Mouse (Mus musculus) gastrocnemius, postnatal 36 days (tissue): ENCODE data around the gene Marveld2. TPM values are rescaled to one million over a fixed set of nuclear protein-coding genes. Genes with fewer than 3 reads are reported as not detected.

Source experiments
- DNase-seq, 2 experiments: peaks; one replicate each; pipeline ENCODE4 v3.0.0; 2022
- intact Hi-C: fragments of 180-260 bp; cut with DNase I; formaldehyde crosslinking; loops from one replicate; pipeline ENCODE4 v1.15.1; 2025
- total RNA-seq, 2 experiments: library from RNA; stranded (reverse); gene quantifications; 2 replicates each; pipeline ENCODE4 v1.2.3; 2021

Gene Marveld2
- total RNA-seq, 2 experiments from 2014 or later, result 0.23 to 0.42 TPM

DNA sequence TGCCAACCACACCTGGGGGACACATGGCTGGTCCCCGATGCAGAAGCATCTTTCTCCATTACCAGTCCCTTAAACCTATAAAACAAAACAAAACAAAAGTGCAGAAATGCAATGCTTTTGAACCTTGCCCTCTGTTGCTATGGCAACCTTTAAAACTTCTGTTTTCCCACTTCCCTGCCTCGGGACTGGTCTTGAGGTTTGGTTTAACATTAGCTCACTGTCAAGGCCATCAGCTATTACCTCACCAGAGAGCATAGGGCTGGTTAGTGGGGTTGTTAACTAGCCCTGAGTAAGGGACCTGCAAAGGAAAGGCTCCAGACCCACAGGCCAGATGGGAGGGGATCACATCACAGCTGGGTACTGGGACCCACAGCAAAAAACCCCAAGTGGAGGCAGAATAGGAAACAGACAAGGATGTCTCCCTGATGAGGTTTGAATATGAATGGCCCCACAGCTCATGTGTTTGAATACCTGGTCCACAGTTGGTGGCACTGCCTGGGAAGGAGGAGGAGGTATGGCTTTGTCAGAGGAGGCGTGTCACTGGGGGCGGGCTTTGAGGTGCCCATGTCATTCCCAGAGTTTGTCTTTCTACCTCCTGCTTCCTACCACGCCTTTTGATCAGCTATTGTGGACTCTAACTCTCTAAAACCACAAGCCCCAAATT, 14.4 kb downstream of the Marveld2 start:
- intact Hi-C loops, result no loop called here

DNA sequence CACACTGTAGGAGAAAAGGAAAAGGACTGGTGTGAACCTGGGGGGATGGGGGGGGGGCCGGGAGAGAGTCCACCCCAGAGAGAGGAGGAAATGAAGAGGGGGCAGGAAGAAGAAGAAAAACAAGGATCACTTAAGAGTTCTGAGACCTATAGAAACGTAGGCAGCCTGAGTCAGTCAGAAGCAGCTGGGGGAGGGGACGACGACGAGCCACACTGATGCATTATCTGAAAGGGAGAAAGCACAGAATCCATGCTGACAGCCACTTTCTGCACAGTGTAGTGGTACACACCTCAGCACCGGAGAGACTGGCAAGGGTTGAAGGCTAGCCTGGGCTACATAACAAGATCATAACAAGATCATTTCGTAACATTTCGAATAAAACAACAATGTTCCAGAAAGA, 15.7 kb downstream of the Marveld2 start:
- intact Hi-C loops, result no loop called here
- no peak for DNase-seq

More for the DNA sequence above, 14.4 kb downstream of the Marveld2 start:
- no peak for DNase-seq

DNA sequence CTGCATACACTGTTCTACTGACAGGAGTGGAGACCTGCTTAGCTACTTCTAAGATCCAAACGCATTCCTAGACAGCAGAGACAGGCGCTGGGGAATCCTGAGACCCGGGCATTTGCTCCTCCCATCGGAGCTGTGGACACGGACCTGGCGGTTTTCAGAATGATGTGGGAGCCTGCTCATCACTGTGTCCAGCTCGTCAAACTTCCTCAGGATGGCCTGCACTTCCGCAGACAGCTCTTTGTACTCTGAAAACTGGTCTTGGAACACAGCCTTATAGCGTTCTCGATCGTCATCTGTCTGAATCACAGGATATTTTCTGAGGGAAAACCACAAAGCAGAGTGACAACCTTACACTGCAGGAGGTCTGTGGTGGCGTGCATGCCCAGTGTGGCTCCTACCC, 16.5 kb downstream of the Marveld2 start:
- intact Hi-C loops, result no loop called here
- no peak for DNase-seq

DNA sequence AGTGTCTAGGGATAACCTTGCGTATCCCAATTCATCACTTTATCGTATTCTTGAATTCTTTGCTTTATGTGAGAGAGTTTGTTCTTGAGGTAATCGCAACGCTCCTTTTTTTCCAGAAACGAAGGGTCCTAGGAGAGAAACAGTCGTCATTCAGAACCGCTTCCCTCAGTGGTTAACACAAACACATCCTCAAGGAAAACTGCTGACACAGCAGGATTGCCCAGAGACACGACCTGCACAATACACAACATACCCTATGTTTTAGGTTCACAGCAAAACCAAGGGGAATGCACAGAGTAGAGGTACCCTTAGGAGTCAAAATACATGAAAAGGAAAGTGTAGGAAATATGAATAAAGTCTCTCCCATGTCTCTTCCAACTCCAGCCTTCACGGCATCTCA, 19.5 kb downstream of the Marveld2 start:
- no peak for DNase-seq
- intact Hi-C loops, result no loop called here

DNA sequence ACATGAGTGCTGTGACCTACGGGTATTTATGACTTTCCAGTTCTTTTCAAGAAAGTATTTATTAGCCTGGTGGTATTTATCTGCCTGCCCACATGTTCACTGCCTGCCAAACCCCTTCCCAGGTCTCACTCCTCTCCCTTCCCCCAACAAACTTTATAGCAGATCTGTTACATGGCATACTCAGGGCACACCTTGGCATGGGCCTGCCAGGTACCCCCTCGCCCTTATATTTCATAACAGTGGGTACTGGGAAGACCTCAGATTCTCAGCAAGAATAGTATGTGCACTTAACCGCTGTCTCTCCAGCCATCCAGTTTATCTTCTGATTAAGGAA, 21.3 kb downstream of the Marveld2 start:
- intact Hi-C loops, result no loop called here
- DNase-seq, result no peak

DNA sequence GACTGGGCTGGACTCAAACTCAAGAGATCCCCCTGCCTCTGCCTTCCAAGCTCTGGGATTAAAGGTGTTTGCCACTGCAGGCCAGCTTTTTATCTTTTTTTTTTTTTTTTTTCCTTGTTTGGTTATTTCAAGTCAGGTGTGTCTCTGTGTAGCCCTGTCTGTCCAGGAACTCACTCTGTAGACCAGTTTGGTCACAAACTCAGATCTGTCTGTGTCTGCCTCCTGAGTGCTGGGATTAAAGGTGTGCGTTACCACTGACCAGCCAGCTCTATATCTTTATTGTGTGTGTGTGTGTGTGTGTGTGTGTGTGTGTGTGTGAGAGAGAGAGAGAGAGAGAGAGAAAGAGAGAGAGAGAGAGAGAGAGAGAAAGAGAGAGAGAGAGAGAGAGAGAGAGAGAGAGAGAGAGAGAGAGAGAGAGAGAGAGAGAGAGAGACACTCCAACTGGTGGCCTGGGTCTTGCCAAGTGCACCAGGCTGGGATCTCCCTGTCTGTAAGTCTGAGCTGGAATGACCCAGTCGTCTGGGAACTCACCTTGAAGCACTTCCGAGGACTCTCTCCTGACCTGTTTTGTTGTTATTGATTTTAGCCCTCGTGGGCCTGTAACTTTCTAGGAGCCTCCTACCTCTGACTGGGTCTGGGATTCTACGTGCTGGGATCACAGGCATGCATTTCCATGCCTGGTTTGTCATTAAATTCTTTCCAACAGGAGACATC, 21.8 kb downstream of the Marveld2 start:
- intact Hi-C loops, result no loop called here
- no peak for DNase-seq

DNA sequence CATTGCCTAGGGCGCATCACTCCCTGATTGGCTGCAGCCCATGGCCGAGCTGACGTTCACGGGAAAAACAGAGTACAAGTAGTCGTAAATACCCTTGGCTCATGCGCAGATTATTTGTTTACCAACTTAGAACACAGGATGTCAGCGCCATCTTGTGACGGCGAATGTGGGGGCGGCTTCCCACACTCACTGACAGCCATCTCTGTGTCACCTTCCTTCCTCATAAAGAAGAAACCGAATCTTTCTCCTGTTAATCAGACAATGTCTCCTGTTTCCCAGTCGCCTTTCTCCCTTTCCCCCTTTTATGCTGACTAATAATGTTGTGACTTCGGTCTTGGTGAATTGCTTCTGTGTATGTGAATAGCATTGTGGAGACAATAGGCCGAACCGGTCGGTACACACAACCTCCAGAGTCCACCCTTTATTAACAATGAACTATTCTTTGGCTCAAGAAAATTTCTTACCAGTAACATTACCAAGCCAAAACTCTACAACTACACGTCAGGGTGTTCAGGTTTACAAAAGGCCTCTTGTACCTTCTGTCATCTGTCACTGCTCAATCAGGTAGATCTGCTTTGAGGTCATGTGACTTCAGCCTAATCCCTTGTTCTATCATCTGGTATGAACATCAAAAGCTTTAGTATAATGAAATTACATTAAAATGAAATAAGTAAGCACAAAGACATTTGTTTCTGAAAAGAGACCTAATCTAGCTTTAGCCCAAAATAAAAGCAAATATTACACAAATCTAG, 22.6 kb downstream of the Marveld2 start:
- intact Hi-C loops, result no loop called here
- DNase-seq, result no peak

DNA sequence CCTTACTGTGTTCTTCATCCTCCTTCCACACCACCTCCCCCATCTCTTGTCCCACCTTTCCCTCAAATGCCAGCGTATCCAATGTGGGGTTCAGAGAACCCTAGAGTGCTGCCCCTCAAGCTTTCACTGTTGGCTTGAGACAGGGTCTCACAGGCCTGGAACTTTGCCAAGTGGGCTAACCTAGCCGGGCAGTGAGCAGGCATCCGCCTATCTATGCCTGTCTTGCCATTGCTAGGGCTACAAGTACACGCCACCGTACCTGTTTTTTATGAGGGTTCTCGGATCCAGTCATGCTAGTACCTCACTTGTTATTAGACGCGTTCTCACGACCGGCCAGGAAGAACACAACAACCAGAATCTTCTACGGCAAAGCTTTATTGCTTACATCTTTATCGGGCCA, 28.1 kb downstream of the Marveld2 start:
- DNase-seq, result no peak
- intact Hi-C loops, result no loop called here

DNA sequence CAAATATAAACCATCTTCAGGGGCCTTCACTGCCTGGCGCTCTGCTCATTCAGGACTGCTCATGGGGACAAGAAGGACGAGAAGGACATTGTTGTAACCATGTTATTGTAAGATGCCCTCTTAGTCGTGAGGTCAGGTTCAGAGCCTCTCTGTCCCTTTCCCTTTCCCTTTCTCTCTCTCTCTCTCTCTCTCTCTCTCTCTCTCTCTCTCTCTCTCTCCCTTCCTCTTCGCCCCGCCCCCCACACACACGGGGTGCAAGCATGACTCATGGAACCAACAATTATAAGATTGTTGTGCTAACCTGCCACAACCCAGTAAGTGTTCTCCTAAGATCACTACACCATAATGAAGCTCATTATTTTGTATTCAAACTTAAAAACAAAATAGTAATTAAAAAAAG, 34.6 kb downstream of the Marveld2 start:
- intact Hi-C loops, result no loop called here
- no peak for DNase-seq

DNA sequence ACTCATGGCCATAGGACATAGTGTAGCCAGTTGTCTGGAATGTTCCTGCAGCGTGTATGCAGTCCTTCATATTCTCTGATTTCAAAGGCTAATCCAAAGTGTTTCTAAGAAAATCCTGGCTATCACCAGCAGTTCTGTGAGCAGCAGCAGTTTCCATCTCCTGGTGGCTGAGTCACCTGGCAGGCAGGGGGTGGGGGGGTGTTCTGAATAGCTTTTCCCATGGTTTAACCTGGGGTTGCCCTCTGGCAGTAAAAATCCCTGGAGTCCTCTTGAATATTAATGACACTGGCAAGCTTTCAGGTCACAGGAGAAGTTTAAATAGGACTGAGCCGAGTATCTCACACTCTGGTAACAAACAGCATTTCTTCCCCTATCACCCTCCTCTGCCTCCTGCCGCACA, 35.1 kb downstream of the Marveld2 start:
- intact Hi-C loops, result no loop called here
- DNase-seq, result no peak

DNA sequence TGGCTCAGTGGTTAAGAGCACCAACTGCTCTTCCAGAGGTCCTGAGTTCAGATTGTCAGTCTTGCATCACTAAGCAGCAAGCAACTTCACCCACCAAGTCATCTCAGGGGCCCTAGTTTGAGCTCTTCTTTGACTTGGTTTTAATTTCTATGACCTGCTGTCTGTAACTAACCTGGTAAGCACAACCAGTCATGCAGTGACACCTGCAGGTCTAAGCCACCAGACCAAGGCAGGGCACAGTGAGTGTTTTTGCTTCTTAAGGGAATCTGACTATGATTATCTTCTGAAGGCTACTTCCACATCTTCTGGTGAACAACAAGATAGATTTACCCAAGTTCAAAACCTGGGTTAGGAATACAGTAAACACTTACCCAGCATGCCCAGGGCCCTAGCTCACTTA, 36.8 kb downstream of the Marveld2 start:
- no peak for DNase-seq
- intact Hi-C loops, result no loop called here

DNA sequence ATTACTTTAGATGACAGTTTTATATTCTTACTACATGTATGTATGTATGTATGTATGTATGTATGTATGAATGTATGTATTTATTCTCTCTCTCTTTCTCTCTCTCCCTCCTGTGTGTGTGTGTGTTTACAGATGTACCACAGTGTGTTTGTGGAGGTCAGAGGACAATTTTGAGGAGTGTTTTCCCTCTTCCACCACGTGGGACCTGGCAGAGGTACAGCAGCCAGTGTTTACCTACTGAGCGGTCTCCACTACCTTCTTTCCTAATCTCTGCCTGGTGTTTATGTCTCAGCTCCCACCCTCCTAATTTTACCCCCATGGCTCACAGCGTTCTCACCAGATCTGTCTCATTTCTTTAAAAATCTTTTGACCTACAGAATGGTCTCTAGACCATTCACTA, 37.6 kb downstream of the Marveld2 start:
- DNase-seq, result no peak
- intact Hi-C loops, result no loop called here

DNA sequence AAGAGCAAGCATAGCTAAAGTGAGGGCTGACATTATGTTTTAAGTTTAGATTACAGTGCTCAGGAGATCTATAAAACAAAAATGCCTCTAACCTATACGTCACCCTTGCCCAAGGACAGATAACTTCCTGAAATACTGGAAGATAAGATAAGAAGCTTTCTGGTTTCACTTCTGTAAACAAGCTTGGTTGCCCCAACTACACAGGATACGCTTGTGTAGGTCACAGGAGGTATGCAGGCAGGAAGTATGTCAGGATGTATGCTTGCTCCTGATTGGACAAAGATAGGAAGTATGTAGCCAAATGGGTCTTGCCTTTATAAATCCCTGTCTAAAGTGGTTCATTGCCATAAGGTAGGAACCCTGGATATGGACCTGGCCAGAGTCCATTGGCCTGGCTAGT, 40.8 kb downstream of the Marveld2 start:
- no peak for DNase-seq
- intact Hi-C loops, result no loop called here

DNA sequence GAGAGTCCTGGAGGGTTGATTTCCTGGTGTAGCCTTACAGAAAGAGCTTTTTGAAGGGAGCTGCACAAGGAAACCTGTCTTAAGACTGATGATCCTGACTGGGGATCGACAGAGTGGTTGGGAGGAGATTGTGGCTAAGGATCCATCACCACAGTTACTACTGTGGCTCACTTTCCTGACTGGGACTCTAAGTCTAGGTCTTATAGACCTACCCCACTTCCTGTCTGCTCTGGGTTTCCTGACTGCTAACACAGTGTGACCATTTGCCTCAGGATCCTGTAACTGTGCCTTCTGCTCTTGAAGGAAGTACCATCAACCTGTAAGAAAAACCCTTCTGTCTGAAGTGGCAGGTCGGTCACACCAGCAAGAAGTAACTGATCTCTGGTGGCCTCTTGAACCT, 46.1 kb downstream of the Marveld2 start:
- no peak for DNase-seq
- intact Hi-C loops, result no loop called here

DNA sequence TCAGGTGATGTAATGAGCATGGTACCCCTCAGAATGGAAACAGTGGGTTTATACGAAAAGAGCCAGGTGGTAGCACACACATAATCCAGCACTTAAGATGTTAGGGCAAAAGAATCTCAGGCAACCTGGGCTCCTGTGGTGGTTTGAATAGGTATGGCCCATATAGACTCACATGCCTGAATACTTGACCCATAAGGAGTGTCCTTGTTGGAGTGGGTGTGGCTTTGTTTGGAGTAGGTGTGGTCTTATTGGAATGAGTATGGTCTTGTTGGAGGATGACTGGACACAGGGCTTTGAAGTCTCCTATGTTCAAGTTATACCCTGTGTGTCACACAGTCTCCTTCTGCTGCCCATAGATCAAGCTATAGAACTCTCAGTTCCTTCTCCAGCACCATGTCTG, 48.4 kb downstream of the Marveld2 start:
- no peak for DNase-seq
- intact Hi-C loops, result no loop called here

DNA sequence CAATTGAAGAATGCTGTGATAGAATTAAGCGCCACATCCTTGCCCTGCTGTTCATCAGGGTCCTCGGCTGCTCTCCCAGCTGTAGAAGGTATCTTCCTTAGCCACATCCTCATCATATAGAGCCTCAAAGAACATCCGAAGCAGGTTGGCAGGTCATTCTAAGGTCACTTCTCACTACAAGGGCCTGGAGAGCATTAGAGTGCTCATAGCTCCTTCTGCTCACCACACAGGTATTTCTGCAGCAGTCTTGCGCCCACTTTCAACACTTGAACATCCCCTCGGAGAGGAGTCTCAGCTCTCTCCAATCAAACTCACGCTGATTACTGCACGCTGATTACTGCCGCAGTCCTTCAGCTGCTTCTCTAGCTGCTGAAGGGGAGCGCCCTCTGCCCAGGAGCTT, 57.3 kb downstream of the Marveld2 start:
- intact Hi-C loops, result no loop called here
- no peak for DNase-seq

DNA sequence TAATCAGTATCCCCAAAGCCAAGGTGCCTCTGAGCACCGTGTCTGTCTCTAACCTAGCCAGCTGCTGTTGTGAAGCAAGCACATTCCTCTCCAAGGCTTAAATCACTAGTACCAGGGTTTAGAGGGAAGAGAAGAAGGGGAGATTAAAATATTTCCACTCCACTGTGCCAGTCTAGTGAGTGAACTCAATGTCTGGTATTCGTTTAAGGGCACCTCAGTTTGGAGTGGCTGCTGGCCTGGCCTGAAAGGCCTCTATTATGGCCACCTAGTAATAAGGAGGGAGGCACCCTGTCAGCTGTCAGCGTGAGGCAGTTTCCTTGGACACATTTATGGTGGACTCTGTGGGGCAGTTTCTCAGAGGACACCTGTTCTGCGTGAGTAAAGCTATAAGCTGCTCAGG, 59.8 kb downstream of the Marveld2 start:
- intact Hi-C loops, result no loop called here
- DNase-seq, result no peak

DNA sequence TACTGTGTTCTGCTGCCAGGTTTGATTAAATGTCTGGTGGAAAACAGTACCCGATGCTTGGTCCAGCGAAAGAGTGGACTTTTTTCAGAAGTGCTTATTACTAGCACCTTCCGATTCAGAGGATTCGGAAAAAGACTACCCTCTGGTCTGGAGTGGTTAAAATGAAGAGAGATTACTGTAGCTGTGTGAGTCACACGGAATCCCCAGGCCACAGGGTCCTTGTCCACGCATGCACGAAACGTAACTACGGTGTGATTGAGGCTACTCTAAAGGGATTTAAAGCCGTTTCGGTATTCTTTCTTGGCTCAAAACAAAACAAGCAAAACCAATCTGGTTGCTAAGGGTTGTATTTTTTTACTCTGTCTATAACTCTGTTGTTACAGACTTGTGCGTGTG, 63.7 kb downstream of the Marveld2 start:
- DNase-seq, result no peak
- intact Hi-C loops, result no loop called here

DNA sequence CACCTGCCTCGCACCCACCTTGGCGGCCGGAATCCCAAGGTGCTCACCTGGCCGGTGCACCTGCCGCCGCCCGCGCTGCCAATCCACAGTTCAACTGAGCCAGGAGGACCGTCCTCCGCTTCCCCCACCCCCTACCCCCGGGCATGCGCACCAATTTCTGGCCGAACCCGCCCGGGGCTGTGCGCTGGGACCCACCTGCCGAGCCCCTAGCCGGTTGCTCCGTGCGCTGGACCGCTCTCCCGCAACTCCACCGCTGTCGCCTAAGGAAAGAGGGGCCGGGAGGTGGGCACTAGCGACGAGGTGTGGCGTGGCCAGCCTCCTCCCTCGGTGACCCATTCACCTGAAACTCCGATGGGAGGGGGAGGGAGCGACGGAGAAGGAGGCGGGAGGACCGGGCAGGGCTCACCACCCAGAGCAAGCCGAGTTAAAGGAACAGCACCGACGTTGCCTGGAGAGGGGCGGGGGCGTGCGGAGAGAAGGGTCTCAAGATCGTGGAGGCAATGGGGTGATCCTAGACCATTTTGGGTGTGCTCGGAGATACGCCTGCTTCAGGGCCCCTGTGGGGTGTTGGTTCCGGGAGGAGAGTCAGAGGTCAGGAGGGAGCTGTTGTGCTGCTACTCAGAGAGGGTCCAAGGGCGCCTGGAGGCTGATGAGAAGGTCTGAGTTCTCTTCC, 64.3 kb downstream of the Marveld2 start, which contains the start of gene Ocln:
Gene Ocln (minus strand): TSS at position 350 of the 673 bp plus-strand sequence.
- no peak for DNase-seq

DNA sequence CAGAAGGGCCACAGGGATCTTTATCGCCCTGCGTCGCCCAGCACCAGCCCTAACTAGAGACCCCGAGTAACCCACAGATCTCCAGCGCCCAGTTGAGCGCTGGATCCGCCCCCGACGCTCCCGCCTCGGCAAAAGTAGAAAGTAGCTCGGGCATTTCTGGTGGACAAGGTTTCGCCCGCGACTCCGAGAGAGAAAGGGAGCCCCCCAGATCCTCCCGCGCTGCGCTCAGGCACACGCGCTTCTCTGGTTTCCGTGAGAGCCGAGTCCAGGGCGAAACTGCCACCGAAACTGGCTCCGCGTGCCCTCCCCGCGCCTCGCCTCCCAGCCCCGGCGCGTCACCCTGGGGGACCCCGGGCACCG, 64.8 kb downstream of the Marveld2 start:
- intact Hi-C loops, result no loop called here
- DNase-seq, result no peak

More for the DNA sequence above, 64.3 kb downstream of the Marveld2 start, which contains the start of gene Ocln:
- intact Hi-C loops, result no loop called here

DNA sequence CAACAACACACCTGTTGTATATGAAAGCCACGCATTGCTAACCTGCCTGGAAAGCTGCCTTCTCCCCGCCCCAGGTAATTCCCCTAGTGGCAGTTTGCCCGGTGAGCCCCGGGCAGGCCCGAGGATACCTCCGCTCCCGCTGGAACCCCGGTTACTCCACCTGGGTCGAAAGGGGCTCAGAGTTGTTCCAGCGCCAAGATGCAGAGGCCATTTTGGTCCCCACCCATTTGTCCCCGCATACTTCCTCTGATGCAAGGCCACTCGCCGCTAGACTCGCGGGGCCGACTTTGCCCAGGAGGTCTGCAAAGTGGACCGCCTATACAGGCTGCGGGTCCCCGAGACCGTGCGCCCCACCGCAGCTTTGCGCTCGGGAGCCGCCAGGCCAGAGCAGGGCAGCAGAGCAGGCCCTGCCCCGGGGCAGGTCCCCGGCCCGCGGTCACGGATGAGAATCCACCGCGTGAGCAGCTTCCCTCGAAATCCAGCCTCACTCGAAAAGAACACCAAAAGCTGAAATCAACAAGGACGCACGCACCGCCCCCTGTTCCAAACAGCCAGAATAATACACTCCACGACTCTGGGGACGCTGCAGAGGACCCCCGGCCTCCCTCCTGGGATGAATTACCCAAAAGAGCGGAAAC, 65.3 kb downstream of the Marveld2 start:
- intact Hi-C loops, result no loop called here
- DNase-seq, result no peak
